Mouse (Mus musculus) ES-E14 (cell line): ENCODE measurements around the gene Krtap22-2. TPM values are rescaled to one million over a fixed set of nuclear protein-coding genes. Genes with fewer than 3 reads are reported as not detected.

Source experiments
- DNase-seq: peaks from one replicate; pipeline ENCODE4 v3.0.0-alpha.2; 2013; ENCODE audit warnings: low read depth, low spot score
- H3K27ac ChIP-seq: 2 replicates; pipeline ENCODE4 v1.5.1; 2012; ENCODE audit warnings: low read depth, mild to moderate bottlenecking, low read length, moderate library complexity, mixed read lengths; ENCODE audit not compliant: poor library complexity, insufficient read depth, severe bottlenecking
- H3K36me3 ChIP-seq: 2 replicates; pipeline ENCODE4 v1.6.1; 2012; ENCODE audit warnings: mild to moderate bottlenecking, low read length, moderate library complexity, mixed read lengths; ENCODE audit not compliant: control insufficient read depth, poor library complexity, insufficient read depth, severe bottlenecking
- H3K4me1 ChIP-seq, 2 experiments: fragments of 150-350 bp in 1 of 2; sonication (generic) in 1 of 2; 2 replicates each; pipeline ENCODE4 v1.6.1; 2012; ENCODE audit warnings: low read length in 2 of 2, mild to moderate bottlenecking in 1 of 2, mixed read lengths in 1 of 2; ENCODE audit not compliant: control insufficient read depth in 2 of 2, insufficient read depth in 2 of 2, poor library complexity in 1 of 2
- H3K4me3 ChIP-seq, 2 experiments: fragments of 150-350 bp in 1 of 2; sonication (generic) in 1 of 2; 2 replicates each; pipeline ENCODE4 v1.5.1; 2012; ENCODE audit warnings: low read length in 2 of 2, low read depth in 1 of 2, mild to moderate bottlenecking in 1 of 2, mixed read lengths in 1 of 2; ENCODE audit not compliant: insufficient read depth in 1 of 2, poor library complexity in 1 of 2, severe bottlenecking in 1 of 2
- H3K9ac ChIP-seq: 2 replicates; pipeline ENCODE4 v1.6.1; 2012; ENCODE audit warnings: low read depth, mild to moderate bottlenecking, low read length, mixed read lengths; ENCODE audit not compliant: poor library complexity, insufficient read depth, severe bottlenecking
- H3K9me3 ChIP-seq: fragments of 150-350 bp; sonication (generic); 2 replicates; pipeline ENCODE4 v1.6.1; 2012; ENCODE audit warnings: low read depth, mild to moderate bottlenecking, low read length; ENCODE audit not compliant: control insufficient read depth, insufficient read depth
- CHD2 ChIP-seq: IDR thresholded peaks from 2 replicates; pipeline ENCODE4 v1.6.1; 2014; ENCODE audit warnings: mild to moderate bottlenecking, low read depth, low read length, inconsistent platforms
- HCFC1 ChIP-seq: IDR thresholded peaks from 2 replicates; pipeline ENCODE4 v1.6.1; 2012; ENCODE audit warnings: low read length, inconsistent platforms, borderline replicate concordance; ENCODE audit not compliant: insufficient read depth
- MAFK ChIP-seq: IDR thresholded peaks from 2 replicates; pipeline ENCODE4 v1.6.1; 2014; ENCODE audit warnings: mild to moderate bottlenecking, low read depth, low read length, inconsistent platforms; ENCODE audit not compliant: insufficient read depth
- ZC3H11A ChIP-seq: IDR thresholded peaks from 2 replicates; pipeline ENCODE4 v1.6.1; 2012; ENCODE audit warnings: low read depth, mild to moderate bottlenecking, inconsistent platforms, low read length, borderline replicate concordance
- ZNF384 ChIP-seq: IDR thresholded peaks from 2 replicates; pipeline ENCODE4 v1.6.1; 2012; ENCODE audit warnings: low read depth, low read length, inconsistent platforms
- in situ Hi-C, 2 experiments: fragments of 600-800 bp; cut with MboI; formaldehyde crosslinking; loops; one replicate each; pipeline ENCODE4 v1.15.1; 2025; ENCODE audit warnings: low sequenced_read_pairs in 2 of 2, inconsistent platforms in 1 of 2; ENCODE audit not compliant: unreplicated experiment in 2 of 2
- total RNA-seq: library from RNA; depleted of rRNA; stranded (reverse); fragments of 300-350 nt; gene quantifications from 2 replicates; pipeline ENCODE4 v1.2.3, GENCODE M21; 2012; rRNA removed

Gene Krtap22-2
- total RNA-seq, 1 experiment = not detected

DNA sequence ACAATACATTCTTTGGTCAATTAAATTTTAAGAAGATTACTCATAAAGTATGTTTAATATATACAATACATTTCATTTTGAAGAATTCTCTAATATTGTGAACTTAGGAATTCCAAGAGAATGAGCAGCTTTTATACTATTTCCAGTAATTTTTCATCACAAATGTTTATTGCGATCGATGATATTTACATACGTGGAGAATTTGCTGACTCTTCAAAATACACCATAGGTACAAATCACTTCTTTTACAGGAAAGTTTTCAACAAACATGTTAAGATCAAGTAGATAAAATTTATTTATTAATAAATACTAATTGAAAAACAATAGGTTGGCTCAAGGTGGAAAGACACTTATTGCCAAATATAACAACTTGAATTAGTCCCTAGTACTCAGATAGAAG lies 3.4 kb upstream of the Krtap22-2 start:
- peak; percentile 70 for TF ChIP-seq MAFK
- TF ChIP-seq HCFC1 = no peak
- Histone ChIP-seq H3K9ac (no peak overlapping the region), H3K9me3 (no peaks in the 10 kb centered on the region), H3K4me3 (no peak overlapping the region), H3K36me3 (no peaks in the 10 kb centered on the region), H3K4me1 (0 out of 4 replicates have a peak, but pooled peaks cover 0 to 2% of the 10 kb centered on the region in 2 experiments), H3K27ac (no peak overlapping the region)
- in situ Hi-C loops = no loop called here
- DNase-seq = no peak

DNA sequence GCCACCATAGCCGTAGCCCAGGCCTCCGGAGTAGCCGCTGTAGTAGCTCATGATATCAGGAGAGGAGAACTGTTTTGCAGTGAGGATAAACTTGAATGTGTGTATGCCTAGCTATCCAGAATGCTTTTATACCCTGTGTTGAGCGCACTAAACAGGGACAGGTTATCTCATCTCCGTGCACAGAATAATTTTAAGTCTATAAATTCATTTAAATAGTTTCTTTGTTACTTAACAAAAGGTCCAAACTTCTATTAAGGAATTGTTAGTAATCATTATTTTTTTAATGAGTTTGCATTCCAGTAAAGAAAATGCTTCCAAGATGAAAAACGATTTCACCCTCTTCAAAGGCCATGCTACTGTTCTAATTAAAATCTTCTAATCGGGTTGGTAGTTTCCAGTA lies 47.8 kb downstream of the Krtap22-2 start, which contains the start of gene Krtap16-3:
Gene Krtap16-3, minus strand, starts transcription at position 101 of the 400 bp plus-strand sequence.
- H3K27ac ChIP-seq = no peak within 1 kb of the TSS
- H3K36me3 ChIP-seq = no peaks in the 10 kb centered on the region
- H3K4me3 ChIP-seq = no peak within 1 kb of the TSS
- in situ Hi-C loops = no loop called here
- H3K4me1 ChIP-seq = no peaks in the 10 kb centered on the region
- TF ChIP-seq HCFC1 (no peak), ZC3H11A (no peak), ZNF384 (no peak), MAFK (no peak), CHD2 (no peak)
- no peak for DNase-seq
- H3K9me3 ChIP-seq = no peaks in the 10 kb centered on the region
- no peak within 1 kb of the TSS for H3K9ac ChIP-seq

Other genes with a start within 250 kb of the Krtap22-2 start
- not detected in 2 replicates for gene 2310057N15Rik, start 236.6 kb downstream of the Krtap22-2 start, total RNA-seq
- gene Gm5965, start 232.9 kb downstream of the Krtap22-2 start, total RNA-seq = not detected in 2 replicates
- not detected in 2 replicates for gene Gm20741, start 198.5 kb downstream of the Krtap22-2 start, total RNA-seq
- gene Krtap15, start 190.5 kb downstream of the Krtap22-2 start, total RNA-seq = not detected in 2 replicates
- gene Krtap14, start 184.6 kb downstream of the Krtap22-2 start, total RNA-seq = not detected in 2 replicates
- not detected in 2 replicates for gene Krtap19-1, start 141.3 kb downstream of the Krtap22-2 start, total RNA-seq
- not detected in 2 replicates for gene Krtap19-2, start 136.5 kb downstream of the Krtap22-2 start, total RNA-seq
- not detected in 2 replicates for gene Krtap19-3, start 132.7 kb downstream of the Krtap22-2 start, total RNA-seq
- gene Krtap19-4, start 125.7 kb downstream of the Krtap22-2 start, total RNA-seq = not detected in 2 replicates
- gene Krtap19-5, start 114.3 kb downstream of the Krtap22-2 start, total RNA-seq = not detected in 2 replicates
- not detected in 2 replicates for gene Krtap19-9b, start 78.5 kb downstream of the Krtap22-2 start, total RNA-seq
- gene Krtap16-3, start 47.9 kb downstream of the Krtap22-2 start, total RNA-seq = not detected in 2 replicates
- not detected in 2 replicates for gene Gm10229, start 4.5 kb upstream of the Krtap22-2 start, total RNA-seq
- not detected in 2 replicates for gene Krtap6-1, start 20.9 kb upstream of the Krtap22-2 start, total RNA-seq
- not detected in 2 replicates for gene Gm10228, start 30.7 kb upstream of the Krtap22-2 start, total RNA-seq
- gene Krtap6-5, start 37.1 kb upstream of the Krtap22-2 start, total RNA-seq = 0.80 and 1.1 TPM in 2 replicates
- not detected in 2 replicates for gene 1110025L11Rik, start 53.2 kb upstream of the Krtap22-2 start, total RNA-seq
- gene Krtap6-3, start 73.3 kb upstream of the Krtap22-2 start, total RNA-seq = not detected in 2 replicates
- gene Gm6358, start 130.1 kb upstream of the Krtap22-2 start, total RNA-seq = not detected in 2 replicates
- gene Gm10061, start 140.3 kb upstream of the Krtap22-2 start, total RNA-seq = not detected in 2 replicates
- not detected in 2 replicates for gene Gm9789, start 147.2 kb upstream of the Krtap22-2 start, total RNA-seq
- gene Gm7735, start 158.7 kb upstream of the Krtap22-2 start, total RNA-seq = not detected in 2 replicates
- not detected in 2 replicates for gene 1110057P08Rik, start 164.0 kb upstream of the Krtap22-2 start, total RNA-seq
- gene Krtap20-2, start 195.1 kb upstream of the Krtap22-2 start, total RNA-seq = not detected in 2 replicates